Mouse (Mus musculus) layer of hippocampus, adult 18-20 months (tissue): ENCODE data around the gene Agmat. TPM values are rescaled to one million over a fixed set of nuclear protein-coding genes. Genes with fewer than 3 reads are reported as not detected.
"Not testable (repeated sequence)": the region's sequence is repeated elsewhere in the genome, so short reads cannot be mapped to it uniquely, and the experiment has no call there.

Experiments
- DNase-seq, 2 experiments: peaks; one replicate each; pipeline ENCODE4 v3.0.0; 2022; ENCODE audit warnings: low spot score in 2 of 2
- total RNA-seq, 2 experiments: library from RNA; stranded (reverse); gene quantifications; 2 replicates each; pipeline ENCODE4 v1.2.3; 2021

Agmat gene
- total RNA-seq, 2 experiments from 2014 or later = 0.22 TPM; not detected in 1

DNA sequence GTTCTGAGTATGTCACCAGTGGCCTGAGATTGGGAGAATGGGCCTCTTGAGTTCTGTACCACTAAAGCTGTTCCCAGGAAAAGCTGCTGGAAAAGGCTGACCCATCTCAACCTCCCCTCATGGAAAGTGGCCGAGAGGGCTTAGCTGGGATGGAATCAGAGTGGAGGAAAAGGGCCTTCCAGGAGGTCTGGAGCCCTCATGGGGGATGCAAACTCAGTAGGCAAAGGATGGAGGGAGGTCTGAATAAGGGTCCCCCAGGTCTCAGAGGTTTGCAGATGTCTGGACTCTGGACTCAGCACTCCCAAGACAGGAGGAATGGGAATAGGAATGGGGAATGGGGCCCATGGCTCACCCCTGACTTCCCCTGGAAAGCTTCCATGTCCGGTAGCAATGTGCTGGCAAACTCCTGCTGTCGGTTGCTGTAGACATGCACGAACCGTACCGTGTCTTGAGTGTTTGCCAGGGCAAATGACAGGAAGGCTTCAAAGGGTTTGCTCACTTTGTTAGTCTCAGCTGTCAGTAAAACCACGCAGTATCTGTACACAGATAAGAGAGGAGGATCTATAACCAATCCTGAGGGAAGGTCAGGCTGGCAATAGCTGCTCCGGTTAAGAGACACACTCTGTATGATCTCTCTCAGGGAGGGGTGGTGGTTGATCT lies 23.2 kb downstream of the Agmat start:
- DNase-seq = peak in 1 of 2 experiments; percentile 51

DNA sequence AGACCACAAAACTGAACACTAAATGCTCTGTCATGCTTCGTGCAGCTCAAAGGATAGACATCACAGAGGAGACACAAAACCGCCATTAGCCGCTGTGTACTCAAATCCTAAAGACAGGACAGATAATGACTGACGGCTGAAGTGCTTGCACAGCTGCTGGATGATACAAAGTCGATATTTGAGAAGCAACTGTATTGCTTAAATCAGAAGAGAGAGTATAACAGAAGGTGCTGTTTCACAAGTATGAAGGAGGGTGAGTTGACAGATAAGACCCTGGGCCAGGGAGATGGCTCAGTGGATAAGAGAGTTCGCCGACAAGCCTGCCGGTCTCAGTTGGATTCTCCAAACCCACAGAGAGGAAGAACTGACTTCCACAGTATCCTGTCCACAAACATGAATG lies 25.4 kb downstream of the Agmat start:
- DNase-seq = no peak

DNA sequence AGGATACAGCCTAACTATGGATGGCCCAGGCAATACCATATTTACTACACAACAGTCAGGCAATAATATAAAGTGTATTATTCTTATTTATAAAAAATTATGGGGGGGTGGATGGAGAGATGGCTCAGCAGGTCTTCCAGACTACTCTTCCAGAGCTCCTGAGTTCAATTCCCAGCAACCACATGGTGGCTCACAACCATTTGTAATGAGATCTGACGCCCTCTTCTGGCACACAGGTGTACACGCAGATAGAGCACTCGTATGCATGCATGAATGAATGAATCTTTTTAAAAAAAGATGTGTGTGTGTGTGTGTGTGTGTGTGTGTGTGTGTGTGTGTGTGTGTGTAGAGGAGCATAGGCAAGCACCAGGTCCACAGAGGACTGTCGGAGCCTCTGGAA lies 26.5 kb downstream of the Agmat start:
- DNase-seq = not testable (repeated sequence)

DNA sequence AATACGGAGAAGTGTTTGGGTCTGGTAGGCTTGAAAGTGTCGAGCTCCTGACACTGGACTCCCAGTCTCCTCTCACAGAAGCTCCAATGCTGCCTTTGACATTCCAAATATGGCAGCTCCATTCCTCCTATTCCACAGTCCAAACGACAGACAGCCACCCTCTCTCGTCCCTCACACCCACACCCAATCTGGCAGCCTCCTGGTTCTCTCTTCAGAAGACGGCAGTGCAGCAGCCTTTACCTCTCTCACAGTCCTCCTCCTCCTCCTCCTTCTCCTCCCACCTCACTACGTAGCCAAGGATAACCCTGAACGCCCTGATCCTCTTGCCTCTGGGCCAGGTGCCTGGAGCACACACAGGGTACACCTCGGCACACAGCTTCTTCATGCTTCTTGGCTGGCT lies 33.4 kb downstream of the Agmat start:
- peak; percentile 79 to 87 for DNase-seq

DNA sequence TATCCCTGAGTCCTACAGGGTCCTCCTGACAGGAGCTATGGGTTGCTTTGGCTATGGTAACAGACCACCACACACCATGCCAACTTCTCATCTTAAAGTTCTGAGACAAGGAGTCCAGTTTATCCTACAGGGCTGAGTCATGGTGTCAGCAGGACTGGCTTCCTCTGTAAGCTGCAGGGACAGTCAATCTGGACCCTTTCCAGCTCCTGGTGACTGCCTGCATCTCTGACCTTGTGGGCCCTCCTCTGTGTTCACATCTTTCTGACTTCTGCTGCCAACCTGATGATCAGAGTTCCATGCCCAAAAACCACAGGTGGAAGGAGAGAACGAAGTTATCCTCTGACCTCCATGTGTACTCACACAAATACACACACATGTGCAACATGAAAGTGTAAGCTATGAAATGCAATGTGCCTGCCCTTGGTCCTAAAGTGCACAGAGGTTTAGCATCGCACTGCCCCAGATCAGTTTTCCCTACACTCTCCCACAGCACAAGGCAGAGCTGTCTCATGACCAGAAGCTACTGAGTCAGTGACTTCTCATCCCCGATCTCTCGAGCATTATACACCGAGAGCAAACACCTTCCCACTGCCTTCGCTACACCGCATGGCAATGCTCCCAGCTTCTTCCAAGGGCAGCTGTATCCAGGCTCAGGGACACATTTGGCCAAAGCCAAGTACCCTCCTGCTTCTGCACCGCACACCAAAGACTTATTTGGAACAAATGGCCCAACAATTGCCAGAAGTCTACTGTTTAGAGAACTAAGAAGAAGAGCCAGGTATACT lies 34.9 kb downstream of the Agmat start:
- DNase-seq = no peak

DNA sequence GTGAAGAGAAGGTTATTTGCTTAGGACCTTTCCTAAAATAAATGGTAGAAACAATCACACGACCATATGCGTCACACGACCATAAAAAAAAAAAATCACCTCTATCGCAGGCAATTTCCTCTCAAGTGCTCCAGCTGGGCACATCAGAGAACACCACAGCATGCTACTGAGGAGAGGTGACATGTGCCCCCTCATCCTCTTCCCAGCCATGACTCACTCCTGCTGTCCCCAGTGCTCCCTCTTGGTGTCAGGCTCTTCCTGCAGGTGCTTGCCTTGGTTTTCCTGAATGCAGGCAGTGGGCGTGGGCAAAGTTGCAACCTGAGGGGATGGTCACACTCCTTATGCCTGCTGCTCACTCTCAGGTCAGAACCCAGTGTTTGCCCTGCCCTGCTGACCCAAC lies 38.4 kb downstream of the Agmat start:
- no peak for DNase-seq

DNA sequence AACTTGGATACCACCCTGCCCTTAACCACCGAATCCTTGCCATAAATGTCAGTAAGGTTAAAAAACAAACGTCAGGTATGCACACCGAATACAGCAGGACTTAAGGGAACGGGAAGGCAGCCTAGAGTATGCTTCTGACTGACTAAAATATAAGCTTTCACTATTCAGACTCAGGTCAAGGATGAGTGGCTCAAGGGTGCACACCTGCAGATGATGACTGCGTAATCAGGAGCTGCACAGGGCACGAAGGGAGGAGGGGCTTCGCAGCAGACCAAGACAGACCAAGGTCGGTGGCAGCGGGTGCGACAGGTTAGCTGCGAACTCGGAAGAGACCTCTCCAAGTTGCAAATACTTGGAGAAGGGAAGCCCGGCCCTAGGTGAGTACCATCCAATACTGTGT lies 39.7 kb downstream of the Agmat start:
- DNase-seq = no peak

DNA sequence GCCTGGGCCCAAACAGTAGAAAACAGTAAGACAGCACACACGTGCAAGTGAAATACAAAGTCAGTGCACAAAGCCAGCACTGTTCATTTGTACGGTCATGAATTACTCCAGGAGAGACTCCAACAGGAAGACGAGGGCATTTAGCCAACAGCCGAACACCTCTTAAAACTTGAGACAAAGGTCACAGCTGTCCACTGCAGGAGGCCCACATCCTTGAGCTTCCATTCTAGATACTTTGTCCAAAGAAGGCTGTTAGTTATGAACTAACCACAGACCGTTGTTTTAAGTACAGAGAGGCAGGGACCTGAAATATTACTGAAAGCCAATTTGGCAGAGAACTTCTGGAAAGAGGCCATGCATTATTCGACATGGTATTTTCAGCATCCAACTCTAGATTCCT lies 40.6 kb downstream of the Agmat start:
- no peak for DNase-seq

DNA sequence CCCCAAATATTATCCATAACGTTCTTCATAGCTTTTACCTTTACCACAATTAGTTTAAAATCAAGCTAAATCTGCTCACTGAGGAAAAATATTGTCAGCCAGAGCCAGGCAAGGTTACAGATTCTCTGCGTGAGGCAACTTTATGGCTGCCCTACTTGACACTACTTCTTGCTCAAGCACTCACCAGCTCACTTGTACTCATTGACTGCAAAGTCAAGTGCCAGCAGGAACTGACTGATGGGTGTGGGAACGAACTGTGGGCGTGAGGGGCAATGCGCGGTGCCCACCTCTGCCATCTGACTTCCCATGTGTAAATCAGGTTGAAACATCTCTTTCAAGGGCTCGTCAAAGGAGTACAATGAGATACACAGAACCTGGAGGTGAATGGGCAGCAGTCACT lies 41.0 kb downstream of the Agmat start:
- no peak for DNase-seq

DNA sequence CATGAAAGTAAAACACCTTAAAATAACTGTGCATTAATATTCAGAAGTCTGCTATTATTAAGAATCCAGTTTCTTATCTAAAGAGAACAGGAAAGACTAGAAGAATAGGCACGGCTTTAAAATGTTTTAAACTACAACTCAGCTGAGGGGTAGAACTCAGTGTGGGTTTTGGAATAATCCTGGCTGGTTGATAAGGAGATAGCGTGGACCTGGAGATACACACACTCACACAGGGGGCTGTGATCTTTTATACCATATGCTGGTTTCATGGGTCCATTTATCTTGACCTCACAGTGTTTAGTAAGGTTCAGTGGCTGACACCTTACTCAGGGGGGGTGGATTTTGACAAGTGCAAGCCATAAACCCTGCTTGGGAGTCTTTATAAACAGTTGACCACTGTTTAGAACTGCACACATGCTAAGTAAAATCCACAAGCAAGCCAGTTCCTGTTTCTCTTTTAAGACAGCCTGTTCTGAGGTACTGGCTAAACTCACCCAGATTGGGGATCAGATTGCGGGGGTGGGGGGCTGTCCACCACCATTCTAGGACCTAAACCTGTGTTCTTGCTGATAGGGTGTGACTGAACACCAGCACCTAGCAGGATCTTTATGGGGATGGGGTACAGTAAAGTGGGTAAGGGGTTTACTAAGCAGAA lies 43.2 kb downstream of the Agmat start:
- no peak for DNase-seq

DNA sequence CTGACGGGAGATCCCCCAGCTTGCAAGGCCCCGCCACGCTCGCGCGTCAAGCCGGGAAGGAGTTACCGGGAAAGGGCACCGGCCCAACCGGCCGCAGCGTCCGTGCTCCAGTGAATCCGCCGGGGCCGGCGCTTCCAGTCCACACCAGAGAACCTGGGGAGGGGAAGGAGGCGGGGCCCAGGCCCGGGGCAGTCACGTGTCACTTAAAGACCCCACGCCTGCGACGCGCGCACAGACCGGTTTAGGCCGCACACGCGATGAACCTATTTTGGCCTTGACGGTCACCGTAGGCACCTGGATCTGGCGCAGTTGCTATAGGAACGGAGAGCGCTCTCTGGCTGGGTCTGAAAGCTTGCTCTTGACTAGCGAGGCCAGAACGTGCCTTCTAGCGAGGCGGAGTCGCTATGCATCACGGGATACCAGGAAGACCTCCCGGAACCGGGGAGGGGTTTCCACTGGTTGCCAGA lies 44.1 kb downstream of the Agmat start, which contains the start of gene Dnajc16:
Dnajc16 (minus strand) TSS at position 408 of the 467 bp plus-strand sequence.
- DNase-seq = peak; percentile 98 to 99

DNA sequence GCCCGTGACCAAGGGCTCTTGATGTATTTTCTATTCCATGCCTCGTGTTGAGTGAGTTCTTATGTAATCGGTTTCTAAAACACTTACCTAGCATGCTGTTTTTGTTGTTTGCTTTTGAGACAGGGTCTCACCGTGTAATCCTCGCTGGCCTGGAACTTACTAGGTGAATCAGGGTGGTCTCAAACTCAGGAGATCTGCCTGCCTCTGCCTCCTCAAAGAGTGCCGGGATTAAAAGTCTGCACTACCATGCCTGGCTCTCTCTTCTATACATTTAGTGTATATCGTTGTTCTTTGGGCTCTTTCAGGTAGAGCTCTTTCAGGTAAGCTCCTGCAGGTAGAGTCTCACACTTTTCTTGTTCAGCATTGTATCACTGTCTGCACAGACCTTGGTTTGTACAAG lies 45.0 kb downstream of the Agmat start:
- DNase-seq = no peak

DNA sequence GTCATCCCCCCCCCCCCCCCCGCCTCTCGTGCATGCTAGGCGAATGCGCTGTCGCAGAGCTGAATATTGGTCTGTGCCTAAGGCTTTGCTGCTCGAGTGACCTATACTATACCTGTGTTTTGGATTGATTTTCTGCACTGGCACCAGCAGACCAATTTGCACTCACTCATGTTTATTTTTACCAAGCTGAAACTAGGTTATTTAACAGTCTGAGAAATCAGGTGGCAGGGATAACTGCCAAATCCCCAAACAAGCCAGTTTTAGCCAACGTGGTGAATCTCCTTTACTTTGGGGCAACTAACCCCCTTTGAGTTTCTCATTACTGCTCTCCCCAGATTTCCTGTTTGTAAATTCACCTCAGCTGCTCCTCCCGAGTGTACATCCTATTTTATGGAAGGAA lies 45.5 kb downstream of the Agmat start:
- DNase-seq = peak in 1 of 2 experiments; percentile 37

DNA sequence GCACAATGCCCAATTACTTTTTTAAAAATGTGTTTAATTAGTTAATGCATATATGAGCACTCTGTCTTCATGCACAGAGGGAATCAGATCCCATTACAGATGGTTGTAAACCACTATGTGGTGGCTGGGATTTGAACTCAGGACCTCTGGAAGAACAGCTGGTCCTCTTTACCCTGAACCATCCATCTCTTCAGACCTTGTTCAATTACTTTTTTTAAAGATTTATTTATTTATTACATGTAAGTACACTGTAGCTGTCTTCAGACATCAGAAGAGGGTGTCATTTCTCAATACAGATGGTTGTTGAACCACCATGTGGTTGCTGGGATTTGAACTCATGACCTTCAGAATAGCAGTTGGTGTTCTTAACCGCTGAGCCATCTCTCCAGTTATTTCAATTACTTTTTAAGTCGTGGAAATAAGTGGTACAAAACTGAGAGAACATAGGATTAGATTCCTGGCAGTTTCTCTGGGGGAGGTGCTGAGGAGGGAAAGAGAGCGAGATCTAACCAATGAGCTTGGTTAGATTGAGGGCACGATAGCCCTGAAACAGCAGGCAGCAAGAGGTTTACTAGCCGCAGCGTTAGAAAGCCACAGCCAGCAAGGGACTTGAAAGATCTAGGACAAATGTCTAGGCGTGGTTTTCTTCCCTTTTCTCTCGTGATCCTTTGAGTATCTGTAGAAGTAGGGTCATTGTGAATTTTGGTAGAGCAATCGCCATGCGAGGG lies 46.2 kb downstream of the Agmat start:
- DNase-seq = no peak

DNA sequence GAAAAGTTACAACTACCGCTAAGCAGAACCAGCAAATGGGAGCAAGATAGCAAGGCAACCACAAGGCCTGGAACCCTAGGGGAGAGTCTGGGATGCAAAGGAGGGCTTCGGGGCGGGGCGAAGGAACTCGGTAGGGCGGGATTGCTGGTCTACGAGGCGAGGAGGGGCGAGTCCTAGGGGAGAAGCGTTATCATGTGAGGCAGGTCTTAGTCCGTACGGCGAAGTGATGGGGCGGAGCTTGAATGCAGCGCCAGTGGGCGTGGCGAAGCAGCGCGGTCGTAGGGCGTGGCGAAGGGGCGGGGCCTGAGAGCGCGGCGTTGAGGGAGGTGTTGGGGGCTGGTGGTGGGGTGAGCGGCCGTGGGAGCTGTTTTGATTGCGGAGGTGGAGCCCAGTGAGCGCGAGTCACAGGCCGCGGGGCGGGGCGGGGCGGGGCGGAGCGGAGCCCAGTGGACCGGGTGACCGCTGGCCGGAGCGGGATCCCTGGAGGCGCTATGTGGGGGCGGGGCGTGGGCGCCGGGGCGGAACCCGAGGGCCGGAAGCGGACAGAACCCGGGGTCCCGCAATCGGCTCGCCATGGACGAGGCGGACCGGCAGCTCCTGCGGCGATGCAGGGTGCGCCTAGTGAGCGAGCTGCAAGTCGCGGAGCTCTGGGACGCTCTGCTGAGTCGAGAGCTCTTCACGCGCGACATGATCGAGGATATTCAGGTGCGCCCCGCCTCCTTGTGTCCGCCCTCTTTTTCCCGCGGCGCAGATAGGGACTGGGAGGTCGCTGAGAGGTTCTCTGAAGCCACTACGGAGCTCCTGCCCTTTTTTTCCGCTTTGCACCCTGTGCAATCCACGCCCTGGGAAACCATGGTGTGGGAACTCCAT lies 47.0 kb downstream of the Agmat start, which contains the start of gene Casp9:
Casp9 (plus strand) TSS at position 331 of the 870 bp plus-strand sequence.
- DNase-seq = peak; percentile 94 to 96

DNA sequence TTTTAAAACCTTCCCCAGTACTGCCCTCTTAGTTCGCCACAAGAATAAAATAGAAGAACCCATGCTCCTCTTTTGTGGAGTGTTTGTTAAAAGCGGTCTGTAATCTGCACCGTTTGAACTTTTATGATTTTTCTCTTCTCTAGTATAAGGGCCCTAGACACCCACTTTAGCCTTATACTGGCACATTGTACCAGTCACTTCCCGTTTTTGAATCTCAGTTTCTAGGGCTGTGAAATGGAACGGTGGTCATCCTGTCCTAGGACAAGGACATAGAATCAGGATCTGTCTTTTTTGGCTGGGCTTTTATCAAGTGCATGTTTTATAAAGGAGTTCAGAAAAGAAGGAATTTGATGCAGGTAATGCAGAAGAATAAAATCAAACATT lies 47.7 kb downstream of the Agmat start:
- no peak for DNase-seq

DNA sequence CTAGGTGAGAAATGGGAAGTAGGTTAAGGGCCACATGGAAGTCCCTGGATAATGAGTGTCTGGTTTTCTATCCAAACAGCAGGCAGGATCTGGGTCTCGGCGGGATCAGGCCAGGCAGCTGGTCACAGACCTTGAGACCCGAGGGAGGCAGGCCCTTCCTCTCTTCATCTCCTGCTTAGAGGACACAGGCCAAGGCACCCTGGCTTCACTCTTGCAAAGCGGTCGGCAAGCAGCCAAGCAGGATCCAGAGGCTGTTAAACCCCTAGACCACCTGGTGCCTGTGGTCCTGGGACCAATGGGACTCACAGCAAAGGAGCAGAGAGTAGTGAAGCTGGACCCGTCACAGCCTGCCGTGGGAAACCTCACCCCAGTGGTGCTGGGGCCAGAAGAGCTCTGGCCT lies 49.9 kb downstream of the Agmat start:
- DNase-seq = no peak

DNA sequence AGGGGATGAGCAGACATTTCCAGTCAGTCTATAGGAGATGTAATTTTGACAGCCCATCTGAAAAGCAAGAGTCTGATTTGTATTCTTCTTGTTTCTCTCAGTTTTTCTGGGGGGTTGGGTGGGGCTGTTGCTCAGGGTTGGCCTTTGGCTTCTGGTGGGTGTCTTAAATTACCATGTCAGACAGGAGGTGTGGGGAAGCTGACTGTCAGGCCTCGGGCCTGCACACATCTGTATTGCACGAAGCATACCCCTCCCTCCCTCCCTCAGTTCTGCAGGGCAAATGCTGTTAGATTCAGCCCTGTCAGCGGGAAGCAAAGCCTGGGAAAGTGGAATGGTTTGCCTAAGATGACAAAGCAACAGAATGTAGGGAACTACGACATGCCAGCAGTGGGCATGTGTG lies 50.5 kb downstream of the Agmat start:
- no peak for DNase-seq

DNA sequence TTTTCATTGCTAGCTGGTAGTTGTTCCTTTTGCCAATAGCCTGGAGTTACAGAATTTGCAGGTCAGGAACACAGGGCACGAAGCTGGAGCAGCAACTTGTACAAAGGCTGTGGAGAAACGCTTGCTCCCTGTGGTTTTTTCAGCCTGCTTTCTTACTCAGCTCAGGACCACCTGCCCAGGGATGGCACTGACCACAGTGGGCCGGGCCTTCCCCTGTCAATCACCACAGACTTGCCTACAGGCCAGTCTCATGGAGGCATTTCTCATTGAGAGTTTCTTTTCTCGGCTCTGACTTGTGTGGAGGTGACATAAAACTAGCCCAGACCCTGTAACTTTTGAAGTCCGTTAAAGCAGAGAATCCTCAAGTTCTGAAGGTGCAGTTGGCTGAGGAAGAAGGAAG lies 51.1 kb downstream of the Agmat start:
- DNase-seq = no peak

DNA sequence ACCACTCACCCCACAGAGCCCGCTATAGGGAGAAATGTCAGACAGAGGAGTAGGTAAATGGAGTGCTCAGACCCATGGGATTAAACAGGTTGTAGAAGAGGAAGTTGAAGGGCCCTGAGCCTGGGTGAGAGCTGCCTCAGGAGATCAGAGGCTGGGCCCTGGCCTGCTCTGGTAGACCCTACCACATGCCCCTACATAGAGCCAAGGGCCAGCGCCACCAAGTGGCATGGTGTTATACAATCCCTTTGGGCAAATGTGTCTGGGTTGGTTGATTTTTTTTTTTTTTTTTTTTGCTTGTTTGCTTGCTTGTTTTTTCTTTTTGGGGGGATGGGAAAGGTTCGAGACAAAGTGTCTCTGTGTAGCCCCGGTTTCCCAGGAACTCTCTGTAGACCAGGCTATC lies 57.6 kb downstream of the Agmat start:
- no peak for DNase-seq
